Mouse (Mus musculus) cortical plate, adult 2 months (tissue): ENCODE measurements at regions not wholly inside any gene's neighbourhood (a gene's known extent, or its start where the extent isn't known, plus 50 kb on each side); places are given as distances from the start of the nearest gene placed in this dataset.

Experiments used
- CTCF ChIP-seq: fragments of 200-500 bp; IDR thresholded peaks from 2 replicates; pipeline ENCODE4 v1.5.1; 2011; ENCODE audit warnings: mild to moderate bottlenecking, control low read depth, low read length; ENCODE audit not compliant: insufficient read depth; ENCODE audit errors: extremely low read depth
- POLR2A ChIP-seq: fragments of 200-500 bp; IDR thresholded peaks from 2 replicates; pipeline ENCODE4 v1.6.1; 2011; ENCODE audit warnings: mild to moderate bottlenecking, low read length, control low read depth; ENCODE audit not compliant: insufficient read depth; ENCODE audit errors: extremely low read depth

DNA sequence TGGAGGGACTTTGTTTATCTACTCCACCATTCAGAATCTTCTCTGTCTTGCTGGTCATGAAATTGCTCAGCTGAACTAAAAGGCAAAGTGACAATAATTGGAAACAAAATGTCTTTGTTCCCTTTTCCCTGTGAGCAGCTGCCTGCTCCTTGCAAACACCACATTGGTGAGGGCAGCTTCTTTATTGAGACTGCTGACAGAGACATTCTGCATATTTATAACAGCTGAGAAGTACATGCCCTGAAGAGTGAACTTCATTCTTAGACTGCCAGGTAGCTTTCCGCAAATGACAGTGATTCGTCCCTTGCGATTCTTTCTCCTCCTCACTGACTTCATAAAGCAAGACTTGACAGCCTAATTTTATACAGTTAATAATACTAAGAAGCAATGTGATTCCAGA is 237.0 kb downstream of the Cps1 start:
- TF ChIP-seq POLR2A (no peak), CTCF (no peak)
